Mouse (Mus musculus) frontal cortex, postnatal 25 days (tissue): Measurements from ENCODE around the gene Tbc1d24.
"Not testable (repeated sequence)": the region's sequence is repeated elsewhere in the genome, so short reads cannot be mapped to it uniquely, and the experiment has no call there.

ENCODE experiments used
- DNase-seq, 2 experiments: peaks; one replicate each; pipeline ENCODE4 v3.0.0; 2022; ENCODE audit warnings: low spot score in 2 of 2

Gene Tbc1d24

DNA sequence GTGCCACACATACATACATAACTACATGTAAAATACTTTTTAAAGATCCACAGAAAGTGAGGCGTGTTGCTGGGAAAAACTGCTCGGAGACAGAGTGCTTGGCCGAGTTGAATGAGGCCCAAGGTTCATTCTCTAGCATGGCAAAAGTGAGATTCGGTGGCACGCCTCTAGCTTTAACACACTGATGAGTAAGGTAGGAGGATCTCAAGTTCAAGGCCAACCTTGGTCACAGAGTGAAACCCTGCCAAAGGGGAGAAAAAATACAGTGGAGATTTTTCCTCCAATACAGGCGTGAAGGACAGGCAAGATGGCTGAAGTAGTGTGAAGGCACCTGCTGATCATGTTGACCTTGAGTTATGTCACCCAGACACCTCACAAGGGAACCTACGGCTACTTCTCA is 55.9 kb downstream of the Tbc1d24 start:
- DNase-seq, result no peak

DNA sequence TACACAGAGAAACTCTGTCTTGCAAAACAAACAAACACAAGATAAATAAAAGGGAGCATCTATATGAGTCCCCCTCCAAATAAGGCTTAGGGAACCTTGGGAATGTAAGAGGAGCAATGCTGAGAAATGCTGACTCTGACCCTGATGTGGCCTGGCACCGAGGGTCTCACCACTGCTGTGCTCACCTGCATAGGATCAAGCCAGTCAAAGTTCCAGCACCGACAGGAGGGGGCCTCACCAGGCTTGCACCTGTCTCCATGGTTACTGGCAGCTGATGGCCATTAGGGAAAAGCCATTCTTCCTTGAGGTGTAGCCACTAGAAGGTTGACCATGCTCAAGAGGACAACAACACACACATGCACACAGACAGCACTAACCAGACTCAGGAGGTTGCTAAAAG is 62.5 kb downstream of the Tbc1d24 start:
- DNase-seq, result no peak

DNA sequence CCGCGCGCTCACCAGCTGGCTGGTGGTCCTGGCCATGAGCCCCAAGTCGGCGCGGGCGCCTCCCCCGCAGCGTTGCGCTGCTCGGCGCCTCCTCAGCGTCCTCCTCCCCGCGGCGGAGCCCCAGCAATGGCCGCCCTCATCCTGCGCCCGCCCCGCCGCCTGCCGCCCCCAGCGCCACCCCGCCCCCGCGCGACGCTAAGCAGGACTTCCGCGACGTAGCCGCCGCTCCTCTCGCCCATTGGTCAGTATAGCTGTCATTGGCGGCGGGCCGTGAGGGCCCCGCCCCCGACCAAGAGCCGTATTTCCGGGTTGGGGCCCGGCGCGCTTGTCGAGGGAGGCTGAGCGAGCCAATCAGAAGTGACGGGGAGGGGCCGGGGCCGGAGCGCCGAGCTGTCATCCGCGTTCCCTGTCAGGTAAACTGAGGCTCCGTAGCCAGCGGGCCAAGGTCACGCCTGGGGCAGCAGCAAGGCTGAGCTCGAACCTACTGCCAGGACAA is 63.9 kb downstream of the Tbc1d24 start:
- peak; percentile 92 to 93 for DNase-seq

DNA sequence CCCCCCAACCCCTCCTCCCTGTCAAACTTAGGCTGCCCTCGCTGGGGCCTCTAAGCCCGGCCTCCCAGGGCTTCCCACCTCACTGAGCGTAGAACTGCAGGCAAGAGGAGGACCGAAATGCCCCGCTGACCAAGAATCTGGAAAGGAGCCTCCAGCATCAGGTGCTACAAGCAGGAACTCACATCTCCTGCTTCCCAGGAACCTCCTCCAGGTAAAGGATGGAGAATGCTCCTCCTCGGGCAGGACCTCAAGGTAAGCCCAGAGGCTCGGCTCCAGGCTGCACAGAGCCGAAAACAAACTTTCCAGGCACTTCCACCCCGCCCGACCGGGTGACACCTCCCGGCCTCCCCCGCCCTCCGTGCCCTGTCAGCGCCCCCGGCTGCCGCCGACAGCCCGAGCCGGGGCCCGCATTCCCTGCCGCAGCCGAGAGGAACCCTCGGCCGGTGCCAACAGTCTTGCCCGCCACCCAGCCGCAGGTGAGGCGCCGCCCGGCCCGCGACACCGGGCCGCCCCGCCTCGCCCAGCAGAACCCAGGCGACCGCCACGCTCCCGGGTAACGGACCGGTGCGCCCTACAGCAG is 64.4 kb downstream of the Tbc1d24 start:
- no peak for DNase-seq

DNA sequence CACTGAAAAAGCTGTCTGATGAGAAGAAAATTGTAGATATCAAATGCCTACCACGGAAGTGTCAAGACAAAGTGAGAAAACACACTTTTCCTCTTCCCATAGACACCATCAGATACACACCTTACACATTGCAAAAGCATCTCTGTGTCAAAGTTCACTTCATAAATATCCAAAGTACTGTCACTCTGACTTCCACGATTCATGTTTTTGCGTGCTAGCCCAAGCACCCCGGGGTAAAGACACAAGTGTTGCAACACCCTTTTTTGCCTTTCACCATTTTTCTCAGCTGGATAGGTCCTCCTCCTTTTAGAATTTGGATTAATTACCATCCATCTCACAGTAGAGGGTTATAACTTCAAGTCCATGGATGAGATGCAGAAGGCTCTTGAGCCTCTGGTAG is 65.4 kb downstream of the Tbc1d24 start:
- no peak for DNase-seq

DNA sequence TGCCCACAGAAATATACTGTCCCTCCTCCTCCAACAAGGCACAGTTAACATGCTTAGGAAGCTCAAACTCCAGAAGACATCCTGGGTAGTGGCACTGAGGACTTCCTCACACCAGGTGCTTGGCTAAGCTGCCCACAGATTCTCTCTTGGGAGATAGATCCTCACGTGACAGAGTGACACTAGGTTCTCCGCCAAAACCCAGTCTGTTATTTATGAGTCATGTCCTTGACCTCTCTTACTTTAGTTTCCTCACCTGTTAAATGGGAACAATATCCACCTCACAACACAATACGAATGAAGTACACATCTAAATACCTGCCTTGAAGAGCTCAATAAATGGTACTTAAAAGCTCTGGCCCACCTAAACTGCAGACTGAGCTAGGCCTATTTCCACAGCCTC is 66.1 kb downstream of the Tbc1d24 start:
- no peak for DNase-seq

DNA sequence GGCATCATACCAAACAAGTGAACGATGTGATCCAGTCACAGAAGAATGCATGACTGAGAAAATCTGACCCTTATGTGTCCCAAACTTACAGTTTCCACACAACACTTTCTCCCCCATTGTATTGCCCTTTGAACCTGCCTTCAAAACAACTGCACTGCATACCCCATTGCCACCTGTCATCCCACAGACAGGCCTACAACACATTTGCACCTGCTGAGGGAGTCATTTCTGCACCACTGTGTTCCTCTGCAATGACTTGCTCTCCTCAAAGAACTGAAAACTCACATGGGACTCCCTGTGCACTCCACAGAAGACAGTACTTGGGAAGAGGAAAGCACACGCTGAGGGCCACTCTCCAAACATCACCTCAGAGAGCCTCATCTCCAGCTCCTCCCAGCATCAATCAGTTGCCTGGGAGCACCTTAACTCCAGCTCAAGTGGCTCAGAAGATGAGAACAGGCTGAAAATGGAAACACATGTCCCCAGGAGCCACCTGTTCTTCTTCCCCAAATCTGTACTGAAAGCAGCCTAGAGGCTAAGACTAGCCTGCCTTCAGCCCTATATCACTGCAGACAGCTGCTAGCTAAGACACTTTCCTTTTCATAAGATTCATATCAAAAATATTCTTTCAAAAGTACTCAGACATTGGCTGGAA is 68.0 kb downstream of the Tbc1d24 start:
- DNase-seq, result no peak

DNA sequence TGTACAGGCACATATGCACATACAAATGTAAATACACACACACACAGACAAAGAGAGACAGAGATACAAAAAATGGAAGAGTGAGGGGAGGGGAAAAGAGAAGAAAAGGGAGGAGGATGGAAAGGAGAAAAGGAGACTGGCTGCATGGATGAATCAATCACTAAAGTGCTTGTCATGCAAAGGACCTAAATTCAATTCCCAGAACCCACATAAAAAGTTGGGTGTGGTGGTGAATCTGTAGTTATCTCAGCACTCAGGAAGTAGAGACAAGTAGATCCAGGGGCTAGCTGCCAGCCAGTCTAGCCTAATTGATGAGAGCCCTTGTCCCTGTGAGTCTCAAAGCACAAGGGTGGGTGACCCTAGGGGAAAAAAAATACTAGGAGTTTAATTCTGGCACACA is 71.3 kb downstream of the Tbc1d24 start:
- no peak for DNase-seq

DNA sequence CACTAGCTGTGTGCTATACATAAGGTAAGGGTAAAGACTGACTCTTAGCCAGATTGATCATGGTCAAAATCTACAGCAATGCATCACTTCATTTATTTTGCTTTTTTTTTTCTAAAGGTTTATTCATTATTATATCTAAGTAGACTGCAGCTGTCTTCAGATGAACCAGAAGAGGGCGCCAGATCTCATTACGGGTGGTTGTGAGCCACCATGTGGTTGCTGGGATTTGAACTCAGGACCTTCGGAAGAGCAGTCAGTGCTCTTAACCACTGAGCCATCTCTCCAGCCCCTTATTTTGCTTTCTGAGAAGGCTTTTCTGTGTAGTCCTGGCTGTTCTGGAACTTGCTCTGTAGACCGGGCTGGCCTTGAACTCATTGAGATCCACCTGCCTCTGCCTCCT is 72.4 kb downstream of the Tbc1d24 start:
- not testable (repeated sequence) for DNase-seq

DNA sequence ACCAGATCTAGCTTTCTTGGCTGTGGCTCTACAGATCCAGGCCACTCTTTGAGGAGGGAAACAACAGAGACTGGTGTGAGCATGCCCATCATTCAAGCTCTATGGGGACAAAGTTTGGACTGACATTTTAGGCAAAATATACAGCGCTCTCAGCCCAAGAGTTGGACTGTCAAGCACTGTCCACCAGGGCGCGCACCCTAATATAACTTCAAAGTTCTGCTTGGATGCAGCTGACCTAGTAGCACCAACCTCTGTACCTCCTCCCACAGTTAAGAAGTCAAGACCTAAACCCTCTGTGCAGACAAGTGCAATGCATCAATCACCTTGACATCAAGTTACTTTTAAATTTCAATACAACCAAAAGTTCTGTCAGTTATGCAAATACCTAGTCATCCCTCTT is 73.8 kb downstream of the Tbc1d24 start:
- DNase-seq, result no peak

DNA sequence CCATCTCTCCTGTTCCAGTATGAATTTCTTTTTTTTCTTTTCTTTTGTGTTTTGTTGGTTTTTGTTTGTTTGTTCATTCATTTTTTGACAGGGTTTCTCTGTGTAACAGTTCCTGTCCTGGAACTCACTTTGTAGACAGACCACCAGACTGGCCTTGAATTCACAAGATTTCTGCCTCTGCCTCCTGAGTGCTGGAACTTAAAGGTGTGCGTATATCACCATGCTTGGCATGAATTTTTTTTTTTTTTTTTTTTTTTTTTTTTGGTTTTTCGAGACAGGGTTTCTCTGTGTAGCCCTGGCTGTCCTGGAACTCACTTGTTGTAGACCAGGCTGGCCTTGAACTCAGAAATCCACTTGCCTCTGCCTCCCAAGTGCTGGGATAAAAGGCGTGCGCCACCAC is 76.1 kb downstream of the Tbc1d24 start:
- not testable (repeated sequence) for DNase-seq

DNA sequence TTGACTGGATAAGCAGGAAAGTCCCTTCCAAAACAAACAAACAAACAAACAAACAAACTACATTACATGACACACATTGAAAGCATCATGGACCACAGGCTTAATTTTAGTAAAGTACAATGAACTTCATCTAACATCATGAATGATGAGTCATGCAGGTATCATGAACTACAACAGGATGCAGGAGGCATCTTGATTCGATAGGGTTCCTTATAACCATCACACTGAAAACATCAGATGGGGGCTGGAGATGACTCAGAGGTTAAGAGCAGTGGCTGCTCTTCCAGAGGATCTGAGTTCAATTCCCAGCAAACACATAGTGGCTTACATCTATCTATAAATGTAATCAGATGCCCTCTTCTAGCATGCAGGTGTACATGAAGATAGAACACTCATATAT is 77.8 kb downstream of the Tbc1d24 start:
- DNase-seq, result no peak

DNA sequence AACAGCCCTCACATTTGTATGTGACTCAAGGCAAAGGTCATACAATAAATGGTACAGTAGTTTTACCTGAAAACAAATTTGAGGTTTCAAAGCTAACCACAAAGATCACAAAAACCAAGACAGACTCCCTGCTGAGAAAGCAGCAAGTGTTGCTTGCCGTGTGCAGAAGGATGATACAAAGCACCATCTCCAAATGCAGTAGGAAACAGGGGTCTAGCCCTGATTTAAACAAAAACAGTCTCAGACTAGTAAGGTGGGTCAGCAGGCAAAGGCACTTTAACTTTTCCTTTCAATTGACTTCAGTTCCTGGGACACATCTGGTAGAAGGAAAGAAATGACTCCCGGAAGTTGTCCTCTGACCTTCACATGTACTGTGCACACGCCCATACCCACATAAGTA is 78.6 kb downstream of the Tbc1d24 start:
- DNase-seq, result no peak
